Mouse (Mus musculus) gonadal fat pad, adult 2 months (tissue): ENCODE results near the gene Olfr1026. TPM values are rescaled to one million over a fixed set of nuclear protein-coding genes. Genes with fewer than 3 reads are reported as not detected.

Experiments used
- DNase-seq: peaks from one replicate; pipeline ENCODE4 v3.0.0-alpha.2; 2012; ENCODE audit warnings: low read depth
- polyA plus RNA-seq: library from polyadenylated mRNA; depleted of rRNA; stranded (reverse); fragments of >200 nt; gene quantifications from 2 replicates; pipeline ENCODE4 v1.2.3, GENCODE M21; 2012; rRNA removed

Gene Olfr1026
- polyA plus RNA-seq, result not detected in 2 replicates

GRCm38 (mm10) chr2:85921258-85921657 is at the start of gene Olfr1026:
Gene Olfr1026 (plus strand): TSS chr2:85921558.
- DNase-seq, result no peak

GRCm38 (mm10) chr2:85885340-85885739 is 36.0 kb upstream of the Olfr1026 start, which contains the start of gene Olfr1023:
Gene Olfr1023 (plus strand): TSS chr2:85885640.
- no peak for DNase-seq

- DNase-seq, result no peak
Observed at GRCm38 (mm10) chr2:85904952-85905351, 16.4 kb upstream of the Olfr1026 start, which contains the start of gene Olfr1024. Gene Olfr1024 (minus strand): TSS chr2:85905052.

GRCm38 (mm10) chr2:85913197-85913596 is 8.2 kb upstream of the Olfr1026 start:
- no peak for DNase-seq

GRCm38 (mm10) chr2:85914893-85915292 is 6.5 kb upstream of the Olfr1026 start, which contains the start of gene Olfr1025-ps1:
Gene Olfr1025-ps1 (plus strand): TSS chr2:85915193.
- no peak for DNase-seq

GRCm38 (mm10) chr2:85950137-85950536 is 28.8 kb downstream of the Olfr1026 start, which contains the start of gene Olfr1028:
Gene Olfr1028 (plus strand): TSS chr2:85950437.
- no peak for DNase-seq

- DNase-seq, result no peak
Observed at GRCm38 (mm10) chr2:85973595-85973994, 52.2 kb downstream of the Olfr1026 start, which contains the start of gene Olfr1029. Gene Olfr1029 (plus strand): TSS chr2:85973895.

Other genes with a start within 250 kb of the Olfr1026 start
- gene Olfr1006, start 242.8 kb upstream of the Olfr1026 start, polyA plus RNA-seq, result not detected in 2 replicates
- not detected in 2 replicates for gene Olfr1008, start 232.1 kb upstream of the Olfr1026 start, polyA plus RNA-seq
- gene Olfr1009, start 206.1 kb upstream of the Olfr1026 start, polyA plus RNA-seq, result not detected in 2 replicates
- not detected in 2 replicates for gene Olfr1012, start 158.8 kb upstream of the Olfr1026 start, polyA plus RNA-seq
- gene Olfr1013, start 154.5 kb upstream of the Olfr1026 start, polyA plus RNA-seq, result not detected in 2 replicates
- not detected in 2 replicates for gene Olfr1014, start 148.8 kb upstream of the Olfr1026 start, polyA plus RNA-seq
- gene Olfr1015, start 139.5 kb upstream of the Olfr1026 start, polyA plus RNA-seq, result not detected in 2 replicates
- not detected in 2 replicates for gene Olfr1016, start 119.0 kb upstream of the Olfr1026 start, polyA plus RNA-seq
- not detected in 2 replicates for gene Olfr1018, start 103.1 kb upstream of the Olfr1026 start, polyA plus RNA-seq
- not detected in 2 replicates for gene Olfr1019, start 76.1 kb upstream of the Olfr1026 start, polyA plus RNA-seq
- gene Olfr1020, start 74.5 kb upstream of the Olfr1026 start, polyA plus RNA-seq, result not detected in 2 replicates
- not detected in 2 replicates for gene Olfr1022, start 53.0 kb upstream of the Olfr1026 start, polyA plus RNA-seq
- not detected in 2 replicates for gene Olfr1023, start 35.9 kb upstream of the Olfr1026 start, polyA plus RNA-seq
- not detected in 2 replicates for gene Olfr1024, start 16.5 kb upstream of the Olfr1026 start, polyA plus RNA-seq
- gene Olfr1025-ps1, start 6.4 kb upstream of the Olfr1026 start, polyA plus RNA-seq, result not detected in 2 replicates
- not detected in 2 replicates for gene Olfr1028, start 28.9 kb downstream of the Olfr1026 start, polyA plus RNA-seq
- gene Olfr1029, start 52.3 kb downstream of the Olfr1026 start, polyA plus RNA-seq, result not detected in 2 replicates
- not detected in 2 replicates for gene Olfr1030, start 57.7 kb downstream of the Olfr1026 start, polyA plus RNA-seq
- not detected in 2 replicates for gene Olfr1031, start 68.7 kb downstream of the Olfr1026 start, polyA plus RNA-seq
- gene Olfr1032, start 84.0 kb downstream of the Olfr1026 start, polyA plus RNA-seq, result not detected in 2 replicates
- gene Olfr1033, start 99.1 kb downstream of the Olfr1026 start, polyA plus RNA-seq, result 0.61 and 1.0 TPM in 2 replicates
- gene Olfr1034, start 124.3 kb downstream of the Olfr1026 start, polyA plus RNA-seq, result 0.13 and 0.14 TPM in 2 replicates
- gene Olfr1036, start 152.4 kb downstream of the Olfr1026 start, polyA plus RNA-seq, result not detected in 2 replicates
- gene Olfr1037, start 165.8 kb downstream of the Olfr1026 start, polyA plus RNA-seq, result not detected in 2 replicates
- 0.03 TPM in 1 of 2 replicates, not detected in the other for gene Olfr1039, start 214.4 kb downstream of the Olfr1026 start, polyA plus RNA-seq
- not detected in 2 replicates for gene Olfr1040, start 225.2 kb downstream of the Olfr1026 start, polyA plus RNA-seq
- not detected in 2 replicates for gene Olfr1042, start 240.3 kb downstream of the Olfr1026 start, polyA plus RNA-seq
- not detected in 2 replicates for gene Olfr1043, start 246.0 kb downstream of the Olfr1026 start, polyA plus RNA-seq